ENCODE assay signal across 8 mouse cellular contexts in the genomic region with DNA sequence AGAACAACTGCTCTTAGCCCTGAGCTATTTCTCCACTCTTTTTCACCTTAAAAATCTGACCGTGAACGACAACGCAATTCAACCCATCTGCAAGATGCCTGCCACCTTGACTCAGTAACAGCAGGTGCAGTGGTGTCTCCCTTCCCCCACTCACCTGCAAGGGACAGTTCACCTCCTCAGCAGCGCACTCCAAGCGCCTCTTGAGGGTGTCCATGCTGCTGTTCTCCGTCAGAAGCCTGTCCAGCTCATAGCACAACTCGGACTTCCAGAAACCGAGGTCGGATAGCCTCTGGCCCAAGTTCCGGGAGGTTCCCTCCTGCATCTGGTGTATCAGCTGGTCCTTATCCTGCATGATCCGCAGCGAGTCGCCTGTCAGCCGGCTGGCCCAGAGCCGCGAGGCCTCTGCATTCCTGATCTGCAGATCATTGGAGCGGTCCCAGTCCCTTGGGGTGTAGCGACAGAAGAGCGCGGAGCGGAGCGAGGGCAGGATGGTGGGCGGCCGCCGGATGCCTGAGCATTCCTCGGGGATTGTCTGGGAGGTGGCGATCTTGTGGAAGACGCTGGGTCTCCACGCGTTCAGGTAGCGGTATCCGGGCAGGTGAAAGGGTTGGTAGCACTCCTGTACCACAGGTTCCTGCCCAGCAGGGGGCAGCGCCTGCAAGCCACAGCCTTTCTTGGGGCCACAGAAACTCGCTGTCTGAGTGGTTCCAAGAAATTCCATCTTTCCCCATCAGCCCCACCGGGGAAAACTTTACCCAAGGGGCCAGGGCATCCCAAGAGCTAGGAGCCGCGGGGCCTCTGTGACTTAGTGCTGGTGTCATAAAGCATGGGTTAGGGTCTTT. TPM values are rescaled to one million over a fixed set of nuclear protein-coding genes. Genes with fewer than 3 reads are reported as not detected.
DNase-seq lines count a peak whose midpoint lies in the region; ATAC-seq and TF ChIP-seq lines count a peak whose summit lies in the region.

A gene (minus strand): TSS at position 792 of the 842 bp plus-strand sequence.

- H3K36me3 ChIP-seq in ES-E14 (ENCODE audit: control insufficient read depth, insufficient read depth, low read length, poor library complexity, severe bottlenecking), result no peaks in the 10 kb centered on the region
- no peaks in the 10 kb centered on the region for H3K36me3 ChIP-seq in heart, embryonic 15.5 days

- peak; percentile 45; the same call in 1 of the 2 replicates for ATAC-seq in heart, embryonic 15.5 days (replicated peaks; ENCODE audit: insufficient number of reproducible peaks, insufficient read depth, low FRiP score, low read depth)

- 0 out of 2 replicates have a peak, but pooled peaks cover 4% of the 10 kb centered on the region for H3K27me3 ChIP-seq in heart, embryonic 15.5 days

- peak within 1 kb of the TSS; percentile 72 for H3K4me2 ChIP-seq in heart, embryonic 15.5 days

- 9% methylated on average over 37 of the region's 37 CpGs for WGBS in heart, embryonic 15.5 days

- H3K4me1 ChIP-seq in ES-E14 (ENCODE audit: control insufficient read depth in 2 of 2, insufficient read depth in 2 of 2, low read length in 2 of 2, poor library complexity in 1 of 2), result 0 out of 4 replicates have a peak, but pooled peaks cover 0 to 2% of the 10 kb centered on the region in 2 experiments
- H3K4me1 ChIP-seq in heart, embryonic 15.5 days (replicated peaks), result peaks cover 6% of the 10 kb centered on the region

- peak within 1 kb of the TSS; percentile 32 to 44; a peak in 3 of 4 replicates for H3K4me3 ChIP-seq in ES-E14 (ENCODE audit: insufficient read depth in 1 of 2, low read depth in 1 of 2, low read length in 2 of 2, poor library complexity in 1 of 2, severe bottlenecking in 1 of 2)
- peak within 1 kb of the TSS; percentile 38 for H3K4me3 ChIP-seq in heart, embryonic 15.5 days

- peak within 1 kb of the TSS; percentile 25; the same call in 1 of the 2 replicates for H3K9ac ChIP-seq in ES-E14 (ENCODE audit: insufficient read depth, low read depth, low read length, poor library complexity, severe bottlenecking)
- 0 out of 2 replicates have a peak within 1 kb of the TSS, but pooled peaks have one; percentile 5 for H3K9ac ChIP-seq in heart, embryonic 15.5 days

- in situ Hi-C loops in ES-E14 (cut with MboI; ENCODE audit: low sequenced_read_pairs in 2 of 2, unreplicated experiment in 2 of 2), result loop anchor here (5.0 to 25.0 kb wide), 3 partner anchors 110 to 308 kb away; no protein-coding TSS in a partner anchor

- peak; percentile 71 to 72 for DNase-seq in B cell, adult 2 months
- DNase-seq in ES-E14 (ENCODE audit: low read depth, low spot score), result peak; percentile 41
- DNase-seq in embryo, embryonic 10.5 days (ENCODE audit: low spot score), result peak; percentile 39
- peak; percentile 86 for DNase-seq in kidney, postnatal 14 days
- peak; percentile 77 for DNase-seq in lung, postnatal 36 days
- peak; percentile 42 for DNase-seq in right cerebral cortex, postnatal 25 days
- DNase-seq in T-cell, adult 2 months (ENCODE audit: low spot score), result no peak

- no peak within 1 kb of the TSS for H3K27ac ChIP-seq in ES-E14 (ENCODE audit: insufficient read depth, low read depth, low read length, poor library complexity, severe bottlenecking)
- H3K27ac ChIP-seq in heart, embryonic 15.5 days, result no peak within 1 kb of the TSS

- no peaks in the 10 kb centered on the region for H3K9me3 ChIP-seq in ES-E14 (ENCODE audit: control insufficient read depth, insufficient read depth, low read depth, low read length)
- H3K9me3 ChIP-seq in heart, embryonic 15.5 days (replicated peaks), result no peaks in the 10 kb centered on the region

TF ChIP-seq in ES-E14, 5 proteins besides CTCF, POLR2A, EP300 and RAD21:
- TF ChIP-seq ZC3H11A (IDR thresholded peaks at IDR 0.05; ENCODE audit: borderline replicate concordance, low read depth, low read length) (no peak), MAFK (IDR thresholded peaks at IDR 0.05; ENCODE audit: insufficient read depth, low read depth, low read length) (no peak), HCFC1 (IDR thresholded peaks at IDR 0.05; ENCODE audit: borderline replicate concordance, insufficient read depth, low read length) (no peak), ZNF384 (IDR thresholded peaks at IDR 0.05; ENCODE audit: low read depth, low read length) (no peak), CHD2 (IDR thresholded peaks at IDR 0.05; ENCODE audit: low read depth, low read length) (no peak)

RNA-seq across cellular contexts. Expression of the gene that starts here (rescaled TPM):
- 0.11 and 0.22 TPM in 2 replicates for total RNA-seq in ES-E14 (2012; rRNA removed)
- polyA plus RNA-seq in heart, embryonic 15.5 days (2015; fragmentation: Nextera tagmentation; extraction: Ambion mirVana), result 0.87 and 1.1 TPM in 2 replicates

Comparison
In these comparisons a context has a peak if more than half of its experiments do, and no peak if none do; other contexts are left out.
1. Peak in DNase-seq, H3K4me3 ChIP-seq and H3K9ac ChIP-seq in ES-E14; RNA of the gene not detected or under 1 TPM.